Mouse (Mus musculus): ENCODE results near the gene Tbk1. TPM values are rescaled to one million over a fixed set of nuclear protein-coding genes. Genes with fewer than 3 reads are reported as not detected.

Tbk1 gene
- 10 to 100 TPM; 44.3 to 53.2 TPM for total RNA-seq (2021)
- long read RNA-seq, experiment 1, transcript Tbk1-201 (21 exons, 3,024 nt) = major isoform, 24 of 28 reads
- long read RNA-seq, experiment 1, partial matches to known transcripts = 3 of 28 reads
- long read RNA-seq, experiment 1, other reads (novel, unspliced or antisense) = 1 of 28 reads
- long read RNA-seq, experiment 2, transcript Tbk1-201 (21 exons, 3,024 nt) = major isoform, 51 of 81 reads
- long read RNA-seq, experiment 2, partial matches to known transcripts = 12 of 81 reads
- long read RNA-seq, experiment 2, other reads (novel, unspliced or antisense) = 17 of 81 reads

- peak; percentile 87 to 88 for DNase-seq (ENCODE audit: low spot score in 2 of 2)
Observed at GRCm38 (mm10) chr10:121586675-121587370, at the start of gene Tbk1. Gene Tbk1 (minus strand): TSS chr10:121586787.

- no peak for DNase-seq (ENCODE audit: low spot score in 2 of 2)
Observed at GRCm38 (mm10) chr10:121636276-121636675, 49.7 kb upstream of the Tbk1 start.

GRCm38 (mm10) chr10:121634159-121634558 lies 47.6 kb upstream of the Tbk1 start:
- DNase-seq (ENCODE audit: low spot score in 2 of 2) = no peak

GRCm38 (mm10) chr10:121628561-121629040 lies 42.0 kb upstream of the Tbk1 start:
- DNase-seq (ENCODE audit: low spot score in 2 of 2) = no peak

GRCm38 (mm10) chr10:121627216-121627852 lies 40.7 kb upstream of the Tbk1 start:
- DNase-seq (ENCODE audit: low spot score in 2 of 2) = no peak

GRCm38 (mm10) chr10:121626186-121626882 lies 39.7 kb upstream of the Tbk1 start, which contains the start of gene Xpot:
Gene Xpot (minus strand): TSS chr10:121626332.
- DNase-seq (ENCODE audit: low spot score in 2 of 2) = peak; percentile 89 to 94

- DNase-seq (ENCODE audit: low spot score in 2 of 2) = peak in 1 of 2 experiments; percentile 35
Observed at GRCm38 (mm10) chr10:121625407-121626185, 39.0 kb upstream of the Tbk1 start.

- DNase-seq (ENCODE audit: low spot score in 2 of 2) = no peak
Observed at GRCm38 (mm10) chr10:121625006-121625405, 38.4 kb upstream of the Tbk1 start.

GRCm38 (mm10) chr10:121623670-121624069 lies 37.1 kb upstream of the Tbk1 start:
- no peak for DNase-seq (ENCODE audit: low spot score in 2 of 2)

GRCm38 (mm10) chr10:121622431-121622830 lies 35.8 kb upstream of the Tbk1 start:
- no peak for DNase-seq (ENCODE audit: low spot score in 2 of 2)

GRCm38 (mm10) chr10:121615935-121616334 lies 29.3 kb upstream of the Tbk1 start:
- no peak for DNase-seq (ENCODE audit: low spot score in 2 of 2)

- no peak for DNase-seq (ENCODE audit: low spot score in 2 of 2)
Observed at GRCm38 (mm10) chr10:121615146-121615870, 28.7 kb upstream of the Tbk1 start.

GRCm38 (mm10) chr10:121613570-121613969 lies 27.0 kb upstream of the Tbk1 start:
- no peak for DNase-seq (ENCODE audit: low spot score in 2 of 2)

GRCm38 (mm10) chr10:121612448-121612847 lies 25.9 kb upstream of the Tbk1 start:
- no peak for DNase-seq (ENCODE audit: low spot score in 2 of 2)

- DNase-seq (ENCODE audit: low spot score in 2 of 2) = no peak
Observed at GRCm38 (mm10) chr10:121611587-121611986, 25.0 kb upstream of the Tbk1 start.

- DNase-seq (ENCODE audit: low spot score in 2 of 2) = no peak
Observed at GRCm38 (mm10) chr10:121608177-121608576, 21.6 kb upstream of the Tbk1 start.

GRCm38 (mm10) chr10:121604632-121605344 lies 18.2 kb upstream of the Tbk1 start:
- DNase-seq (ENCODE audit: low spot score in 2 of 2) = no peak

- DNase-seq (ENCODE audit: low spot score in 2 of 2) = no peak
Observed at GRCm38 (mm10) chr10:121603556-121603955, 17.0 kb upstream of the Tbk1 start.

- DNase-seq (ENCODE audit: low spot score in 2 of 2) = no peak
Observed at GRCm38 (mm10) chr10:121601272-121601671, 14.7 kb upstream of the Tbk1 start.
